Mouse (Mus musculus) neural tube, embryonic 13.5 days (tissue): ENCODE results near the gene Sp6. TPM values are rescaled to one million over a fixed set of nuclear protein-coding genes. Genes with fewer than 3 reads are reported as not detected.

Experiments used
- ATAC-seq: fragments of 200-750 bp; cut with Nextera tagmentation; 2 replicates; pipeline ENCODE4 v1.8.0; 2017; ENCODE audit warnings: low read depth, mild to moderate bottlenecking, moderate TSS enrichment, moderate library complexity
- H3K27ac ChIP-seq: fragments of 300-500 bp; sonication (generic); replicated peaks from 2 replicates; pipeline ENCODE4 v1.5.1; 2015; ENCODE audit warnings: moderate library complexity, mild to moderate bottlenecking, inconsistent platforms
- H3K27me3 ChIP-seq: fragments of 300-500 bp; sonication (generic); 2 replicates; pipeline ENCODE4 v1.6.1; 2015; ENCODE audit warnings: mild to moderate bottlenecking, inconsistent platforms
- H3K36me3 ChIP-seq: fragments of 300-500 bp; sonication (generic); 2 replicates; pipeline ENCODE4 v1.6.1; 2015; ENCODE audit warnings: mild to moderate bottlenecking, inconsistent platforms
- H3K4me1 ChIP-seq: fragments of 300-500 bp; sonication (generic); replicated peaks from 2 replicates; pipeline ENCODE4 v1.6.1; 2015; ENCODE audit warnings: inconsistent platforms
- H3K4me2 ChIP-seq: fragments of 300-500 bp; sonication (generic); 2 replicates; pipeline ENCODE4 v1.6.1; 2015; ENCODE audit warnings: inconsistent platforms, mild to moderate bottlenecking, moderate library complexity
- H3K4me3 ChIP-seq: fragments of 300-500 bp; sonication (generic); 2 replicates; pipeline ENCODE4 v1.5.1; 2015; ENCODE audit warnings: mild to moderate bottlenecking, inconsistent platforms
- H3K9ac ChIP-seq: fragments of 300-500 bp; sonication (generic); 2 replicates; pipeline ENCODE4 v1.6.1; 2015; ENCODE audit warnings: moderate library complexity, mild to moderate bottlenecking, inconsistent platforms
- H3K9me3 ChIP-seq: fragments of 300-500 bp; sonication (generic); 2 replicates; pipeline ENCODE4 v1.6.1; 2016; ENCODE audit warnings: inconsistent platforms
- WGBS: fragments of 180-500 bp; shearing (Covaris S2); methylation state at CpG from one replicate; pipeline ENCODE4 v1.1.7; 2015; 5-methylcytosine and 5-hydroxymethylcytosine counted together
- microRNA-seq: library from miRNA; unstranded; fragments of <30 nt; microRNA quantifications from one replicate; pipeline ENCODE4, GENCODE M21; 2016
- polyA plus RNA-seq: library from polyadenylated mRNA; unstranded; fragments of >200 nt; fragmentation: Nextera tagmentation; extraction: Ambion mirVana; gene quantifications from 2 replicates; pipeline ENCODE4 v1.2.1, GENCODE M21; 2015

Gene Sp6
- polyA plus RNA-seq, 1 experiment from 2014 or later, result 0.29 TPM

GRCm38 (mm10) chr11:97074235-97074634 is 61.0 kb downstream of the Sp6 start:
- ATAC-seq, result no peak
- Histone ChIP-seq H3K4me1 (no peaks in the 10 kb centered on the region), H3K4me3 (no peak overlapping the region), H3K9me3 (no peaks in the 10 kb centered on the region), H3K9ac (no peak overlapping the region), H3K4me2 (no peak overlapping the region), H3K36me3 (no peaks in the 10 kb centered on the region), H3K27ac (no peak overlapping the region), H3K27me3 (no peaks in the 10 kb centered on the region)
- 79% methylated on average over 8 of the region's 8 CpGs for WGBS

Small RNA genes lying within 50 kb of the gene (microRNA-seq; reads per million reads assigned to microRNA genes)
- 1.0 reads per million for gene Mir8103

Other genes starting within 250 kb of the Sp6 start
- gene Snx11, start 235.8 kb upstream of the Sp6 start, polyA plus RNA-seq, result 78.0 and 84.2 TPM in 2 replicates
- gene Cbx1, start 224.3 kb upstream of the Sp6 start, polyA plus RNA-seq, result 91.6 and 95.1 TPM in 2 replicates
- 66.2 and 66.5 TPM in 2 replicates for gene Nfe2l1, start 183.4 kb upstream of the Sp6 start, polyA plus RNA-seq
- gene Copz2, start 163.5 kb upstream of the Sp6 start, polyA plus RNA-seq, result 36.6 and 43.2 TPM in 2 replicates
- 79.2 and 92.0 TPM in 2 replicates for gene Cdk5rap3, start 96.9 kb upstream of the Sp6 start, polyA plus RNA-seq
- gene Prr15l, start 85.3 kb upstream of the Sp6 start, polyA plus RNA-seq, result 0.21 TPM in 1 of 2 replicates, not detected in the other
- 18.5 and 22.3 TPM in 2 replicates for gene Pnpo, start 69.4 kb upstream of the Sp6 start, polyA plus RNA-seq
- gene Sp2, start 30.4 kb upstream of the Sp6 start, polyA plus RNA-seq, result 15.9 and 16.7 TPM in 2 replicates
- gene Scrn2, start 16.5 kb downstream of the Sp6 start, polyA plus RNA-seq, result 13.7 and 15.0 TPM in 2 replicates
- gene Lrrc46, start 28.0 kb downstream of the Sp6 start, polyA plus RNA-seq, result 1.8 and 3.0 TPM in 2 replicates
- 58.9 and 59.0 TPM in 2 replicates for gene Mrpl10, start 28.2 kb downstream of the Sp6 start, polyA plus RNA-seq
- 9.2 and 11.0 TPM in 2 replicates for gene Osbpl7, start 37.2 kb downstream of the Sp6 start, polyA plus RNA-seq
- 0.07 and 0.15 TPM in 2 replicates for gene Tbx21, start 101.9 kb downstream of the Sp6 start, polyA plus RNA-seq
- gene Tbkbp1, start 138.1 kb downstream of the Sp6 start, polyA plus RNA-seq, result 9.1 and 9.5 TPM in 2 replicates
- 31.0 and 34.8 TPM in 2 replicates for gene Kpnb1, start 174.5 kb downstream of the Sp6 start, polyA plus RNA-seq